Mouse (Mus musculus) embryonic stem cell, embryonic (primary cell): ENCODE data around the gene Ankrd13d.

Experiments
- CTCF ChIA-PET, 4 experiments: fragments of 300-600 bp in 2 of 4; fragments of 350-600 bp in 2 of 4; sonication (Branson Sonifier 250); formaldehyde crosslinking; loops; one replicate each; lab custom pipeline; 2022; ENCODE audit warnings: inconsistent platforms in 2 of 4; lab: Charles Lee
- POLR2A ChIA-PET, 4 experiments: fragments of 300-600 bp in 2 of 4; fragments of 350-600 bp in 2 of 4; sonication (Branson Sonifier 250); formaldehyde crosslinking; loops; one replicate each; lab custom pipeline; 2022; ENCODE audit warnings: antibody characterized with exemption in 4 of 4, inconsistent platforms in 1 of 4; lab: Charles Lee

Ankrd13d gene

DNA sequence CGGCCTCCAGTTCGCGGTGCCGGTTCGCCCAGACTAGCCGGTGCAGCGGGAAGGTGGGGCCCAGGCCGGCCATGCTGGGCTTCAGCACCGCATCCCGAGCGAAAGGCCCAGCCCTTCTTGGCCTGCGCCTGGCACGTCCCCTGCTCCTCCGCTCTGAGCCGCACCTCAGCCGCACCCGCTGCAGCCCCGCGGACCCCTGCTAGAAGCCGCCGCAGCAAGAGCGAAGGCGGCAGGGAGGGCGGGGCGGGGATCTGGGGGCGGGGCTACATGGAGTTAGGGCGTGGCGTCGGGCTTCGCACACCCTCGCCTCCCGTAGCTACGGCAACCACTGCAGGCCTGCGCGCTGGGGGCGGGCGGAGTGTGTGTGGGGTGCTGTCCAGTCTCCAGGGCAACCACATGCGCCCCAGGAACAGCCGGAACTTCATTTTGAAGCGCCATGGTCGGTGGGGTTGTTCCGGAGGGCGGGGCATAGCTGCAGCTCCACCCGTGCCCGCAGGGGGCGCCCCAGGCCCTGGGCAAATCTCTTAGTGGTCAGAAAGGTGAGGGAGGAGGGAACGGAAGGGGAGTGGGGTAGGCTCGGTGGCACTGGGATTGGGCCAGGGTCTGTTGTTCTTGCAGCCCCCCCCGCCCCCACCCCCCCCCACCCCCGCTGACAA, at the start of gene Ankrd13d:
Gene Ankrd13d, minus strand, starts transcription at position 240 of the 656 bp plus-strand sequence.
- CTCF ChIA-PET: interaction anchor here (0.5 to 2.9 kb wide), 72 partner anchors 9 to 1205 kb away, joined by 3 to 33 read pairs (median 4); partner anchors contain the start of genes Ssh3 (in 3 of the 4), Grk2 (in 2 of the 4), Ndufv1 (in 2 of the 4) and Pold4 (in 2 of the 4)
- POLR2A ChIA-PET: interaction anchor here (0.5 to 4.3 kb wide), 65 partner anchors 9 to 1638 kb away, joined by 3 to 32 read pairs (median 4); partner anchors contain the start of genes Grk2 (in 3 of the 4), Ssh3 (in 3 of the 4), Aip (in 2 of the 4) and Cdk2ap2 (in 2 of the 4)

DNA sequence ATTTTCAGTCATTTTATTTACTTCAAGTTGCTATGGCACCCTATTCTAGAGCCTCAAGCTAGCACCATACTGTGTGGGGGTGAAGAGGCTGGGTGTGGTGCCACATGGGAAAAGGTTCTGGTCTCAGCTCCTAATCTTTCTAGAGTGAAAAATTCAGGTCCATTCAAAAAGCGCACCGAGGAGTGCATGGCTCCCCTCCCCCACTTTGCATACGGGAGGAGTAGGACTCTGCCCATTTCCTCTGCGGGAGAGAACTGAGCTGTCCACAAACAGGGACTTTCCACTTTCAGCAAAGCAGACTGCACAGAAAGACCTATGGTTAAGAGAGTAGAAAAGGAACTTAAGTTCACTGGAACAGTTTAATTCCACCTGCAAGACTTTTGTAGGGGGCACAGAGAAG, 49.7 kb upstream of the Ankrd13d start:
- CTCF ChIA-PET: interaction anchor here in 3 of 4 experiments (0.6 to 4.2 kb wide), 9 partner anchors 12 to 131 kb away, joined by 3 to 21 read pairs (median 4); partner anchors contain the start of genes Ankrd13d (in 1 of the 3) and Rad9a (in 1 of the 3)
- POLR2A ChIA-PET: interaction anchor here (0.5 to 4.0 kb wide), 42 partner anchors 8 to 732 kb away, joined by 3 to 26 read pairs (median 4); partner anchors contain the start of genes Ankrd13d (in 2 of the 4), Cdk2ap2 (in 1 of the 4), Grk2 (in 1 of the 4) and Gstp2 (in 1 of the 4)

DNA sequence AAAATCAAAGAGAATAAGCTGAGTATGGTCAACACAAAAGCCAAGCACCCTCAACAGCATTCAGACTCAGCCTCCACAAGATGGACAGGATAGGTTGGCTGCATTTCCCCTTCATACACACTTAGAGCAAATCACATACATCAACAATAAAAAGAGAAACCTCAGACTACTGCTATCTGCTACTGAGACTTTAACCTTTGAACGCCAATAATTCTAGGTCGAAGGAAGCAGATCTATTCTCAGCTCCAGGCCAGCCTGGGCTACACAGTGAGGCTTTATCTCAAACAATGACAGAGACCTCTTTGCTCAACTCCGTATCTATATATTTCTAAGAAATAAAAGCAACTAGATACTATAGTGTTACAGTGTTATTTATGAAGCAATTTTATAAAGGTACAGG, 48.3 kb upstream of the Ankrd13d start:
- POLR2A ChIA-PET: interaction anchor here in 1 of 4 experiments (0.7 to 3.4 kb wide), 7 partner anchors 10 to 65 kb away, joined by 3 to 24 read pairs (median 3); no protein-coding TSS in a partner anchor
- CTCF ChIA-PET: no interaction called here

DNA sequence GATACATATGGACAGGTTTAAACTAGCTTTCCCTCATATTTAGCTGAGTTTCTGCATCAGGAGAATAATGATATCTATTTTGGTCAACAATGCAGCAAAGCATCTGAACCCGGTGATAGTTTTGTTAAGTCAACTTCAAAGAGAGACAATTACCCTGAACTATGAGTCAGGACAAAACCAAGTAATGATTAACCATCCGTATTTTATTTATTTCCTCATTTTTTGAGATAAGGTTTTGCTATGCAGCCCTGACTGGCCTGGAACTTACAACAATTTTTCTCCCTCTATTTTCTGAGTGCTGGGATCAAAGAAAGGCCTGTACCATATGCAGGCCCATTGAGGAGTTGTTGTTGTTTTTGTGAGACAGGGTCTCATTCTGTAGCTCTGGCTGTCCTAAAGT, 47.7 kb upstream of the Ankrd13d start:
- ChIA-PET CTCF (interaction anchor here in 1 of 4 experiments (0.6 to 1.5 kb wide), 2 partner anchors 9 to 25 kb away, joined by 4 read pairs; no protein-coding TSS in a partner anchor), POLR2A (interaction anchor here in 2 of 4 experiments (0.6 to 2.5 kb wide), 7 partner anchors 9 to 138 kb away, joined by 3 to 6 read pairs (median 4); no protein-coding TSS in a partner anchor)

DNA sequence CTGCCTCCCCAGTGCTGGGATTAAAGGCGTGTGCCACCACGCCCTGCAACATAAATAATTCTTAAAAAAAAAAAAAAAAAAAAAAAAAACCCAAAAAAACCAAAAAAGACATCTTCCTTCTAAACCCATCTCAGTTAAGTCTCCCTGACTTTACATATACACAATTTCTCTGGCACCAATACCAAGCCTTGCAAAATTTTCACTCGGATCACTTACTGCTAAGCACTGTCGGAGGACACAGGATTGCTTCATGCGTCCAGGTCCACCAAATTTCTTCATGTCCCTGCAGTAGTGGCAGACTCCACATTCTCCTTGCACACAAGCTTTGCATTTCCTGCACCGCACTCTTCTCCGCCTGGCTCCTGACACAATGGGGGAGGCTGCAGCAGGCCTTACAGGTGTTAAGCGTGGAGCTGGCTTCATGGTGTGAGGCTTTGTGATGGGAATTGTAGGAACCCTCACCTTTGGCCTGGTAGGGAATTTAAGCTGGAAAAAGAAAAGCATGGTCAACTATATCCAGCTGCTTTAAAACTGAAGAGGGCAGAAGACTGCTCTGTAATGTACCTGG, 45.9 kb upstream of the Ankrd13d start:
- CTCF ChIA-PET: interaction anchor here (0.5 to 1.5 kb wide), 11 partner anchors 16 to 498 kb away, joined by 3 to 7 read pairs (median 4); no protein-coding TSS in a partner anchor
- POLR2A ChIA-PET: interaction anchor here in 3 of 4 experiments (0.5 to 2.5 kb wide), 12 partner anchors 11 to 599 kb away, joined by 3 to 8 read pairs (median 4); partner anchors contain the start of genes Dpp3 (in 1 of the 3), Gstp2 (in 1 of the 3) and Kdm2a (in 1 of the 3)

DNA sequence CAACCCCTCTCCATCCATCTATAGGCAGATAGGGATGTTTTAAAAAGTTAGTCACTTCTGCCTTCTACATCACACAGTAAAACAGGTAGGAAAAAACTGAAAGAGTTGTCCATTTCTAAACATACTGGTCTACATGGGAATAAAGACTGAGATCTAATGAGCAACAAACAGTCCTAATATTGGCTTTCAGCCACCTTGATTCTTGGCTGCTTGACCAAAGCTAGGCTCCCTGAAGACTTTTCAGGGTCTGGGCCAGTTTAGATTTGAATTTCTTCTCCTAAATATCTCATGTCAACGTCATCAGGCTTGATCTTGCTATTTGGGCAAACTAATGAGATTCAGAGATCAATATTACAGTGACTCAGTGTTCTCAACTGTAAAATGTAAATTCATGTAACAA, 43.9 kb upstream of the Ankrd13d start:
- ChIA-PET CTCF (no interaction called here), POLR2A (no interaction called here)

DNA sequence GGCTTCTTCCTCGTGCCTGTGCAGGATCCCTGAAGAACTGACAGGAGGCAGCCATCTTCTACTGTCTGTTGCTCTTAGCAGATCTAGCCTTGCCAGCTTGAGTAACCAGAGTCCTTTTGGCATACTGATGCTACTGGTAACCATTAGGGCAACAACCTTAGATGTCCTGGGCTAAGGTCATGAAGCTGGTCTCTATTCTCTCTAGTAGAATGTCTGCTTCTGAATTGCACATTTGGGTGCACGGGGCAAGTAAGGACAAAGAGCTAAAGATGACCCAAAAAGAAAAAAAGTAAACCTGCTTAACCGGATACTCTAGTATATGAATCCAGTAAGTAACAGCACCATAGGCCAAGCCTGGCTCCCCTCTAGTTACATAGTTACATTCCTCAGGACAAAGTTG, 43.2 kb upstream of the Ankrd13d start:
- CTCF ChIA-PET: no interaction called here
- POLR2A ChIA-PET: interaction anchor here in 2 of 4 experiments (0.7 to 2.8 kb wide), 5 partner anchors 8 to 71 kb away, joined by 3 to 19 read pairs (median 3); no protein-coding TSS in a partner anchor

DNA sequence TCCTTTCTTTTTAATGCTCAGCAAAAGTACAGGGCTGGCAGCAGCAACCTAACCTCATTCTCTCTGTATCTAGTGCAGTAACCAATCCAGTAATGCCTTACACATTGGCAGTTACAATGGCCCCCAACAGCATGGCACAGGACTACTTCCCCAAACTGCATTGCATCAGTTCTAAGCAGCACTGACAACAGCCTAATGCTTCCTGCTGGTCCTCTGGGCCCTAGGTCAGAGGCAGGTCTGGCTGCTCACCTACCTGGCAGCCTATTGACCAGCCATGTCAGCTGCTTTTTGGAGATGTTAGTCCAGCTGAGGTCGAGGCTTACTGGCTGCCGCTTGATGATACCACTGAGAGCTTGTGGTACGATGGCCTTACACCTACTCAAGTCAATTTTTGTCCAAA, 39.2 kb upstream of the Ankrd13d start:
- CTCF ChIA-PET: interaction anchor here in 2 of 4 experiments (0.7 to 4.1 kb wide), 5 partner anchors 11 to 265 kb away, joined by 3 to 21 read pairs (median 4); partner anchors contain the start of gene Cdk2ap2 (in 1 of the 2)
- POLR2A ChIA-PET: interaction anchor here (0.6 to 3.0 kb wide), 10 partner anchors 8 to 932 kb away, joined by 3 to 26 read pairs (median 4); partner anchors contain the start of gene Ankrd13d (in 1 of the 4)

DNA sequence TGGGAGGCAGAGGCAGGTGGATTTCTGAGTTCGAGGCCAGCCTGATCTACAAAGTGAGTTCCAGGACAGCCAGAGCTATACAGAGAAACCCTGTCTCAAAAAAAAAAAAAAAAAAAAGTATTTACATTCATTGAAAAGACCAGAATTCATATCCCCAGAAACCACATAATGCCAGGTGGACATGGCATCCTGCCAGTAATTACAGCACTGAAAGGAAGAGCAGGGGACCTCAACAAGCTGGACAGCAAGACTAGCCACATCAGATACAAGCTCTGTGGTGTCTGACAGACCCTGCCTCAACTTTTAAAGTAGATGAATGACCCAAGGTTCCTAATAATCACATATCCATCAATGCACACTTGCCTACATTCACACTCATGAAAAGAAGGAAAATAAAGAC, 38.7 kb upstream of the Ankrd13d start:
- POLR2A ChIA-PET: interaction anchor here (0.6 to 3.0 kb wide), 18 partner anchors 9 to 933 kb away, joined by 3 to 26 read pairs (median 4); partner anchors contain the start of gene Ankrd13d (in 1 of the 4)
- CTCF ChIA-PET: interaction anchor here (0.7 to 4.1 kb wide), 9 partner anchors 9 to 830 kb away, joined by 3 to 21 read pairs (median 4); partner anchors contain the start of gene Cdk2ap2 (in 1 of the 4)

DNA sequence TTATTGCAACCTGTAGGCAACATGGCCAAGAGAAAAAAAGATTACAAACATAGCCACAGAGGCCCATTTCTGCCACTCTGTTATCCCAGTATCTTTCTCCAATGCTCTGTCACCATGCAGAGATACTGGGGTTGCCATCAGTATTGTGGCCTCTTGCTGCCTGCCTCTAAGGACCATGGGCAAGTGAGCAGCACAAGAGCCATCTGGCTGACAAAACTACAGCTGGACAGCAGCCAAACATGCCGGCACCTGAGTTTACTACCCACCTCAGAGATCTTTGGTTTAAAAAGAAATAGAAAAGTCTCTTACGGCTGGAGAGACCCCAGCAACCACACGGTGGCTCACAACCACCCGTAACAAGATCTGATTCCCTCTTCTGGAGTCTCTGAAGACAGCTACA, 36.3 kb upstream of the Ankrd13d start:
- ChIA-PET CTCF (interaction anchor here in 1 of 4 experiments (4.1 kb wide), 1 partner anchor 14 kb away, joined by 21 read pairs; no protein-coding TSS in a partner anchor), POLR2A (interaction anchor here in 2 of 4 experiments (0.7 to 4.0 kb wide), 4 partner anchors 9 to 19 kb away, joined by 4 to 21 read pairs (median 12); no protein-coding TSS in a partner anchor)

DNA sequence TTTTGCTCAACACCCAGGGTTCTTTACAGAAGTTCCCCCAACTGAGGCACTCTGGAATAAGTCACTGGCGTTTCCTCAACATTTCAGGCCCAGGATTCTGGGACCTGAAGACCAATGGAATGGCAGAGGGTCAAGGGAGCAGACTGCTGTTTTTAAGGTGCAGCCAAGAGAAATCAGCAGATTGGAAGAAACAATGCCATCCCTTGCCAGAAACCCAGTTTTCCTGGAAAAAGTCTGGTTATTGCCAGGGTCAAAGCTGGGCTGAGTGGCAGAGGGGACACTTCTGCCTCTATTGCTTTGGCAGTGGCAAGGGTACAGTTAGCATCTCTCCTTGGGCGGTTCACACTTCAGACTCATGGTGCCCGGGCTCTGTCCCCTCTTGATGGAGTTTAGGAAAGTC, 34.2 kb upstream of the Ankrd13d start:
- ChIA-PET CTCF (interaction anchor here in 1 of 4 experiments (1.2 kb wide), 1 partner anchor 24 kb away, joined by 3 read pairs; no protein-coding TSS in a partner anchor), POLR2A (interaction anchor here in 2 of 4 experiments (0.9 to 4.0 kb wide), 4 partner anchors 9 to 16 kb away, joined by 3 to 21 read pairs (median 12); no protein-coding TSS in a partner anchor)

DNA sequence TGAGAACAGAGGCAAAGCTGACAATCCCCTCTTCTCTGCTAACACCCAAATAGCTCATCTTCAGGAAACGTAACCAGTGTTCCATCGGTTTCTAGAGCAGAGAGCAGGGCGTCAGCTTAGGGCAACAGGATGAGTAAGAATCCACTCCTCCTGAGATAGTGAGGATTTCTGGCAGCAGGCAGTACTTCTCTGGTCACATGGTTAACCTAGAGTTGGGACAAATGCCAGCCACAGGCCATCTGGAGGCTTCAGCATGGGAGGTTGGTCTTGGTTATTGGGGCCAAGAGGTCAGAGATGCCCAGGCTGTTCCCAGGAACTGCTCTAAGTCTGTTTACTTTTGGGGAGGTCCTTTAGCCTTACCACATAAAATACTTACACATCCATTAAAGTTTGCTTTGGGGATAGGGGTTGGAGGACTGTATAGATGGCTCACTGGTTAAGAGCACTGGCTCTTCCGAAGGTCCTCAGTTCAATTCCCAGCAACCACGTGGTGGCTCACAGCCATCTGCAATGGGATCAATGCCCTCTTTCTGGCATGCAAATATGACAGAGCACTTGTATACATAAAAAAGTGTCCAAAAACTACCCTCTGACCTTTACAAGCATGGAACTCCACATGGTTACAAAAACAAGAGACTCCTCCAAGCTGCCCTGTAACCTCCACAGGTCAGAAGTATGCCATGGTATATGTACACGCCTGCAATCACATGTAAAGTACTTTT, 32.4 kb upstream of the Ankrd13d start:
- POLR2A ChIA-PET: interaction anchor here in 2 of 4 experiments (0.6 to 4.0 kb wide), 6 partner anchors 9 to 268 kb away, joined by 3 to 21 read pairs (median 5); no protein-coding TSS in a partner anchor

DNA sequence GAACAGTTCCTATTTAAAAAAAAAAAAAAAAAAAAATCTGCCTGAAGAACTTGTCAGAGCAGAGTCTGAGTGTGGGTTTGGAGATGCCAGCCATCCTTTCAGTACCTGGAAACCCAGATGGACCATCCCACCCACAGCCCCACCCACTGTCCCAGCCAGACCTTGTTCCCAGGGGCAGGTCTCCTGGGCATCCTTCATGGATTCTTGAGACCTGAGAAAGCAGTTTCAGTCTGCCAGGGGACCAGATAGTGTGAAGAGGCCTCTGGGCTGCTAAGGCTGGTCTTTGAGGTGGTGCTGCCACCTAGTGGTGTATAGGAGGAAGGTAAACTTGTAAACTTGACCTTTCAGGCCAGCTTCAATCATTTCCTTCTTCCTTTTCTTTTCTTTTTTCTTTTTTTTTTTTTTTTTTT, 26.8 kb upstream of the Ankrd13d start:
- ChIA-PET POLR2A (interaction anchor here (0.6 to 0.9 kb wide), 9 partner anchors 9 to 189 kb away, joined by 3 to 10 read pairs (median 3); partner anchors contain the start of genes AC109138.7 (in 1 of the 4) and Clcf1 (in 1 of the 4)), CTCF (interaction anchor here (0.5 to 2.4 kb wide), 43 partner anchors 8 to 764 kb away, joined by 3 to 9 read pairs (median 4); partner anchors contain the start of genes Ankrd13d (in 2 of the 4), Rad9a (in 1 of the 4) and Ssh3 (in 1 of the 4))

More for the DNA sequence above, 32.4 kb upstream of the Ankrd13d start:
- CTCF ChIA-PET: no interaction called here

DNA sequence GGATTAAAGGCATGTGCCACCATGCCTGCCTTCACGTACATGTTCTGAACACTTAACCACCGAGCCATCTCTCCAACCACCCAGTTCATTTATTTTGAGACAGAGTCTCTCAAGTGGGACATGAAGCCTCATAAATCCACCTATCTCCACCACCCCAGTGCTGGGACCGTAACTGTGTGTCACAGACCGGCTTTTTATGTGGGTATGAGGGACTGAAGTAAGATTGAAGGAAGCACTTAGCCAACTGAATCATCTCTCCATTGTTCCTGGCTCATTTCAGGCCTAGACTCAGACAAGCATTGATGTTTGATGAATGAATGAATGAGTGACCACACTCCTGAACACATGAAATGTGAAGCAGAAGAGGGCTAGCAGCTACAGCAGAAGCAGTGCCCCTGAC, 26.4 kb upstream of the Ankrd13d start:
- ChIA-PET CTCF (interaction anchor here (0.6 to 2.4 kb wide), 26 partner anchors 9 to 764 kb away, joined by 3 to 9 read pairs (median 4); partner anchors contain the start of gene Ankrd13d (in 2 of the 4)), POLR2A (interaction anchor here in 3 of 4 experiments (0.6 to 0.7 kb wide), 5 partner anchors 8 to 189 kb away, joined by 3 to 8 read pairs (median 3); no protein-coding TSS in a partner anchor)

DNA sequence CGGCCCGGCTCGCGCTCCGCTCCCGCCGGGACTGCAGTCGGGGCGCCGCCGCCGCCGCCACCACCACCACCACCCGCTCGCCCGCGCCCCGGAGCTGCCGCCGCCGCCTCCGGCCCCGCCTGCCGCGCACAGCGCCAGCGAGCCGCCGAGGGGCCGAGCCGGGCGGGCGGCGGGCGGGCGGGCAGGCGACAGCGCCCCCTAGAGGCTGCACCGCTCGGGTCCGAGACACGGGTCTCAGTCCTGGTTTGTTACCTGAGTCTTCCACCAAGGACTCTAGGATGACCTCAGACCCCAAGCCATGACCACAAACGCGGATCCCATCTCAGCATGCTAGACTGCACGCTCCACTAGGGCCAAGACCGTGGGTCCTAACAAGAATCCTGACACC, 23.2 kb upstream of the Ankrd13d start, which contains the start of gene Grk2:
Gene Grk2, minus strand, starts transcription at position 33 of the 388 bp plus-strand sequence.
- ChIA-PET CTCF (interaction anchor here in 3 of 4 experiments (0.6 to 1.7 kb wide), 21 partner anchors 13 to 990 kb away, joined by 3 to 17 read pairs (median 4); partner anchors contain the start of genes Ankrd13d (in 2 of the 3) and Ssh3 (in 1 of the 3)), POLR2A (interaction anchor here (0.5 to 1.6 kb wide), 13 partner anchors 9 to 393 kb away, joined by 3 to 11 read pairs (median 4); partner anchors contain the start of genes Ankrd13d (in 2 of the 4), Ndufs8 (in 1 of the 4) and Rad9a (in 1 of the 4))
